Mouse (Mus musculus) right cerebral cortex, adult 2 months (tissue): Measurements from ENCODE around the gene Fam151a.
"Not testable (repeated sequence)": the region's sequence is repeated elsewhere in the genome, so short reads cannot be mapped to it uniquely, and the experiment has no call there.

Experiments used
- DNase-seq, 2 experiments: peaks; one replicate each; pipeline ENCODE4 v3.0.0; 2021 to 2022; ENCODE audit warnings: low spot score in 2 of 2

Fam151a gene

GRCm38 (mm10) chr4:106733636-106734035, at the start of gene Fam151a:
TSS of gene Fam151a (plus strand) at chr4:106733889.
- DNase-seq = no peak

GRCm38 (mm10) chr4:106688636-106689296, 44.9 kb upstream of the Fam151a start:
- no peak for DNase-seq

- no peak for DNase-seq
These were observed 39.8 kb upstream of the Fam151a start for GRCm38 (mm10) chr4:106693841-106694430.

DNA sequence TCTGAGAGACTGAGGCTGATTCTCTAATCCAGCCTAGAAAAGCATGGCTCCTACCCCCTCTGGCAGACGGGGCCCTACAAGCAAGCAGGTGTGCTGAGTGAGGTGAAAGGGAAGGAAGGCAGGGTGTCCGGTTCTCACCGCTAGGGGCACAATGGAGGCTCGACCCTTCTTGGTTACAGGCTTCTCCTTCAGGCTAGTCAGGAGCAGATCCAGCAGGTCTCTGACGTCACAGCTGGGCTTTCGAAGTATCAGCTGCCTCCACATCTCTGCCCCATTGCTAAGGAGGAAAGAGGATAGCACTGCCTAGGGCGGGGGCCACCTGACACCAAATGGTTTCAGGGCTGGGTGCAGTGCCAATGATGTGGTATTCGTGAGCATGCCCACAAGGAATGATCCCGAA, 33.7 kb upstream of the Fam151a start:
- peak; percentile 31 to 35 for DNase-seq

DNA sequence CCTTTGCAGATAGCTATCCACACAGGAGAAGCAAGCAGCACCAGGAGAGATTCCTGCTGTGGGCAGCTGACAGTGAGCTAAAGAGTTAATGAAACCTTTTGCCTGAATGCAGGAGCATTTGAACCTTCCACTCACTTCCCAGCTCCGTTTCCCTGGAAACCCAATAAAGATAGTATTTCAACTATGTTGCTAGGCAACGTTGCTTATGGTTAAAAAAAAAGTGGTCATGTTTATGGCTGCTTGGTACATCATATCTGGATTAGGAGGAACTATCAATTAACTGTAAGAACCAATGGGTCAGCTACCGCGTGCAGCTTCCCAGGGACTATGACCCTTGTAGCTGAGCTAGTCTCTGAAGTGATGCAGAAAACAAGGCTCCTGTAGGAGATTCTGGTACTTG, 32.9 kb upstream of the Fam151a start:
- peak; percentile 25 to 30 for DNase-seq

- DNase-seq = no peak
These were observed 29.7 kb upstream of the Fam151a start for GRCm38 (mm10) chr4:106703956-106704355.

GRCm38 (mm10) chr4:106704416-106704815, 29.3 kb upstream of the Fam151a start:
- peak; percentile 55 to 72 for DNase-seq

- DNase-seq = peak in 1 of 2 experiments; percentile 24
These were observed 28.5 kb upstream of the Fam151a start for GRCm38 (mm10) chr4:106705096-106705665.

DNA sequence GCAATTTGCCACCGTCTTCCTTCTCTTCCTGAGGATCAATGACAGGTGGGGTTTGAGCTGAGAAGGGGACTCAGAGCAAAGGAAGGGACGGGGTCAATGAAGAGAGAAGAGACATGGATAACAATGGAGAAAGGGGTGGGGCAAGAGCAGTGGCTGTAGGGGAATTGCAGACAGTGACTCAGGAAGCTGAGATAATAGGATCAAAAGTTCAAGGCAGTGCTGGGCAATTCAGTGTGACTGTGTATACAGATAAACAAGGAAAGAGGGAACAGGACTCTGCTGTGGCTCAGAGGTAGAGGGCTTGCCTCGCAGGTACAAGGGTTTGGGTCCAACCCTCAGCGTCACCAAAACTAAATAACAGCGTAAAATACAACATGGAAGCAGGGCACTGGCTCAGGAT, 25.7 kb upstream of the Fam151a start:
- no peak for DNase-seq

DNA sequence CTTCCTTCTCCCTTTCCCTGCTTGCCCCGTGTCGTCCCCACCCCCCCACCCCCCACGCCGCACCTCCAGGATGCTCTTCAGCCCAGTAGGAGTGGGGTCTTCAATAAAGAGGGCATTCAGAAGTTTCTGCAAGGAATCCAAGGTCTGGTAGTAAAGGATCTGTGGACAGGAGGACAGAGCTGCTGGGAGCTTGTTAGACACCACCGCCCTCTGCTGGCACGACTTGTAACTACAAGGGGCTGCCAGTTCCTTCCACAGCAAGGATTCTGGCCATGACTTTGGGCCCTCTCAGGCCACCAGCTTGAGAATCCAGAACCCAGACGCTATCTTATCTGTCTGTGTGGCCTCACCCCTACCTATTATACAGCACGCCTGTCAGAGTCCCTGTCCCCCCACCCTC, 25.3 kb upstream of the Fam151a start:
- DNase-seq = peak; percentile 83 to 90

DNA sequence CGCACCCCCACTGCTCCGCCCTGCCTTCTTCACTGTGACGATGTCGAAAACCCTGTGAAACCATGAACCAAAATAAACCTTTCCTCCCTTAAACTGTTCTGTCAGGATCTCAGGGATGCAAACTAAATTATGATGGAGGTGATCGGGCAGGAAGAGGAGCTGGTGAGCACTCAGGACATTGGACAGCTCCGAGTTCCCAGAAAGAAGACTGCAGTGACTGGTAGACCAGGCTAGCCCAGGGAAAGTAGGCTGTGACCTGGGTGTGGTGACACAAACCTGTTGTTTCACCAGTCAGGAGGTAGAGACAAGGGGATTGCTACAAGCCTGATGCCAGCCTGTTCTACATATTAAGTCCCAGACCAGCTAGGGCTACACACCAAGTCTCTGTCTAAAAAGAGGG, 20.1 kb upstream of the Fam151a start:
- DNase-seq = no peak

DNA sequence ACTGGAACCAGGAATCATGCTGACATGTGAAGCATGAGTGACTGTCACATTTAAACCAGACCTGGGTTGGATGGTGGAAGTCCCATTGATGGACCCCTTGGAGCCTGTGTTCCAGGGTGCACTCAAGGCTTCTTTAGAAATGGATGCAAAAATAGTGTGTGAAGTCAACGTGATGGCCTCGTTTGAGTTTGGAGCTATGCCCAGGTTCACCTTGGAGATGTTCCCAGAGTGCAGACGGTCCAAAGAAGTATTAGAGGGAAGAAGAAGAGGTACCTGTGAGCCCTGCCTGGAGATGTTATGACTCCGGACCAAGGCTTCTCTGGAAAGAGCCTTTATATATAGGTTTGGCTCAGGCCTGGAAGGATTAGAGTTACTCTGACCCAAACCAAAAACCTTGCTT, 13.1 kb upstream of the Fam151a start:
- DNase-seq = no peak

DNA sequence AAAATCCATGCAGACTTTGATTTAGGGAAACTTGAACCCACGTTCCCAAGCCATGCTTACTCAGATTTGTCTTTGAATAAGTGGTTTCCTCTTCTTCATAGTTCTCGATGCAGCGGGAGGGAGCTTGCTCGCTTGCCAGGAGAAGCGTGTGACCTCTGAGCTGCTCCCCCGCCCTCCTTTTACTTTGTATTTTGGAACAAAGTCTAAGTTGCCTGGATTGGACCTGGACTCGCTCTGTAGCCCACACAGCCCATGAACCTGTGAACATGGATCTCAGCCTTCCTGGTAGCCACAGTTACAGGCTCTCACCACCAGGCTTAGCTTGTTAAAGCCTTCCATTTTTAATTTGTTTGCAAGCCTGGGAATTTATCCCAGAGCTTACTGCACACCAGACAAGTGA, 2.9 kb upstream of the Fam151a start, which contains the start of gene Mroh7:
TSS of gene Mroh7 (minus strand) at position 112 of the 400 bp plus-strand sequence.
- no peak for DNase-seq

DNA sequence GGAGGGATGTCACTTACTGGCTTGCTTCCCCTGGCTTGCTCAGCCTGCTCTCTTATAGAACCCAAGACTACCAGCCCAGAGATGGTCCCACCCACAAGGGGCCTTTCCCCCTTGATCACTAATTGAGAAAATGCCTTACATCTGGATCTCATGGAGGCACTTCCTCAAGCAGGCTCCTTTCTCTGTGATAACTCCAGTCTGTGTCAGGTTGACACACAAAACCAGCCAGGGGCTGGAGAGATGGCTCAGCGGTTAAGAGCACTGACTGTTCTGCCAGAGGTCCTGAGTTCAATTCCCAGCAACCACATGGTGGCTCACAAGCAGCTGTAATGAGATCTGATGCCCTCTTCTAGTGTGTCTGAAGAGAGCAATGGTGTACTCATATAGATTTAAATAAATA, 3.2 kb downstream of the Fam151a start:
- DNase-seq = not testable (repeated sequence)

GRCm38 (mm10) chr4:106737904-106738303, 4.2 kb downstream of the Fam151a start:
- no peak for DNase-seq

DNA sequence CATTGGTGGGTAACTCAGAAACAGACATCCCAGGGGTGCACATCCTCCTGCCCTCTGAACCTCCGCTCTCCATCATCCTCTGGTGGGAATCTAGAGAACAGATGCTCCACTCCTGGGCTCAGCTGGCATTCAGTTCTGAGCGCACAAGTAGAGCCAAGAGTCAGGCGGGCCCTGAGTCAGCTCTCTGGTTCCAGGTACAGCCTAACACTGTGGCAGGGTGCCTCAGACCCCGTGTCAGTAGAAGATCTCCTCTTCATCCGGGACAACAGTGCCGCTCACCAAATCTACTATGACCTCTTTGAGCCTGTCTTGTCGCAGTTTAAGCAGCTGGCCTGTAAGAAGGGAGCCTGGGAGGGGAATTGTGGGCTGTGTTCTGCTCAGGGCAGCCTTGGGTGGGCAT, 12.2 kb downstream of the Fam151a start:
- DNase-seq = no peak

DNA sequence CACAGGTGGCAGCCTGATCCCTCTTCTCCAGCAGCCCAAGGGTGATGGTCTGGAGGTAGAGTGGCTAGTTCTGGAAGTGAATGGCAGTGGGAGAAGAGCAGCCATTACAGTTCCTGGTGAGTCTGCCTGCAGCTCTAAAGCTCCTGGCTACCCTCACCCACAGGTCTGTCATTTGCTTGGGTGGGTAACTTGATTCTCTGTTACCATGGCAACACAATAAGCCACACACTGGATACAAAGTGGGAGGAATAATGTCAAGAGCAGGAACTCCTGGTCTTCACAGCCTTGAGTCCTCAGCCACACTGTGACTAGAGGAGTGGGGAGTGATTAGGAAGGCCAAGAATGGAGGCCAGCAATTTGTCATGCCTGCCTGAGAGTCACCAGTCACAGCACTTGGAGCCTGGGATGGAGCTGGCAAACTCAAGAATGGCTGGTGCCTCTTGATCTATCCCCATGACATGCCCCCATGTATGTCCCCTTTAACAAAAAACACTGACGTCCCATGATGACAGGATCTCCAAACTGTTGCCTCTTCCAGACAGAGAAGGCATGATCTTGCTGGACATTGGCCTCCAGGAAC, 13.4 kb downstream of the Fam151a start:
- DNase-seq = no peak

DNA sequence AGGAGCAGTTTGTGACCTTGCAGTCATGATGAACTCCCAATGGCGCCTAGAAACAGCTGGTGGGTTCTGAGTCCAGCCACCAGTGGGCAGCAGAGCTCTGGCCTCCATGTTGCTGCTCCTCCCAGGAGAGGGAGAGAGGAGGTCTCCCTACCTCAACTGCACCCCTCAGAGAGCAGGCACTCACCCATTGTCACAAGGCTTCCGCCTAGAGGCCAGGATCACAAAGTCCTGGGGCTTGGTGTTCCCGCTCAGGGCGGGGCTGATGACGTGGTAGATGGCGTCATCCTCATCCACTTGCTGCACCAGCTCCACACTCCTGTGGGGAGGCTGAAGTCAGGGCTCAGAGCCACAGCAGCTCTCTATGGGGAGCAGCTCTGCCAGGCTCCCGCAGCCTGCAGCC, 16.0 kb downstream of the Fam151a start:
- DNase-seq = peak; percentile 67 to 85

- no peak for DNase-seq
These were observed 18.0 kb downstream of the Fam151a start for GRCm38 (mm10) chr4:106751726-106752125.

- no peak for DNase-seq
These were observed 30.5 kb downstream of the Fam151a start for GRCm38 (mm10) chr4:106764166-106764565.

- DNase-seq = no peak
These were observed 35.6 kb downstream of the Fam151a start for GRCm38 (mm10) chr4:106769306-106769705.

GRCm38 (mm10) chr4:106772558-106772957, 38.9 kb downstream of the Fam151a start:
- no peak for DNase-seq

DNA sequence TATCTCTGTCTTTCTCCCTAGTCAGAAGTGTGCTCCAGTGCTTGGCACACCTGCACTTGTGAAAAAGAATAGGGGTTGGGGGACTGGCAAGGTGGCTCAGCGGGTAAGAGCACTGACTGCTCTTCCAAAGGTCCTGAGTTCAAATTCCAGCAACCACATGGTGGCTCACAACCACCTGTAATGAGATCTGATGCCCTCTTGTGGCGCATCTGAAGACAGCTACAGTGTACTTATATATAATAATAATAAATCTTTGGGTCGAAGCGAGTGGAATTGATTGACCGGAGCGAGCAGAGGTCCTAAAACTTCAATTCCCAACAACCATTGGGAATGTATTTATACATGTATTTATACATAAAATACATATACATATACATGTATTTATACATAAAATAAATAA, 42.1 kb downstream of the Fam151a start:
- not testable (repeated sequence) for DNase-seq
